Mouse (Mus musculus): Measurements from ENCODE around the gene Efcab2. TPM values are rescaled to one million over a fixed set of nuclear protein-coding genes. Genes with fewer than 3 reads are reported as not detected.

The Efcab2 gene
- total RNA-seq, 2 experiments from 2014 or later, result 9.6 to 10.0 TPM

DNA sequence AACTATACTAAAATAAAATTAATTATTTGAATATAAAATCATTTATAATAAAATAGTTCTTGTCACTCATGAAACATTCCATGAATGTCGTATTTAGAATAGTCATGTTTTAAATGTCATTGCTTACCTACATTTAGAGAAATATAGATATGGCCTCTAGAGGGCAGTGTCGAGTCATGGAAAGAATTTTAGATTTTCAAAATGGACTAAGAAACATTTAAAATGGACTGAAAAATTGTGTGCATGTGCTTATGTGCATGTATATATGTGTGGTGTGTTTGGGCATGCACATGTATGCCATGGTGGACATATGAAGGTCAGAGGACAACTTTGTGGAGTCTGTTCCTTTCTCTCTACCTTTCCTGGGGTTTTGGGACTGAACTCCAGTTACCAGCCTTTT is 62.4 kb downstream of the Efcab2 start:
- peak in 1 of 2 experiments; percentile 65 for DNase-seq (ENCODE audit: low spot score in 2 of 2)

DNA sequence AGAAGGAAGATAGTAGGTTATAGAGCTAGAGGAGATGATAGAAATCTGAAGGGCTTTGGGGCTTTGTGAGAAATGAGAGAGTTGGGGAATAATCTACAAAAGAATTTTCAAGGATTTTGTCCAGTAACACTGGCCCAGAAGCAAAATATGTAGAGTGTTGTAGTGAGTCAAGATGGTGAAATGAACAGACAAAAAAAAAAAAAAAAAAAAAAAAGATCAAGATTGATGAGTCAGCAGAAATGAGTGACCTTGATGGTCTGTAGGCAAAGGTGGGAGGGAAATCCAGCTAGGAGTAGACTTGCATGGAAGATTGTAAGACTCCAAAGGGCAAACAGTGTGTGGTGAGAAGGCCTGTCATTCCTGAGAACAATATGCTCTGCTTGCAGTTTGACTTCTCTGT is 78.0 kb downstream of the Efcab2 start:
- DNase-seq (ENCODE audit: low spot score in 2 of 2), result no peak

GRCm38 (mm10) chr1:178485138-178485867 is 79.4 kb downstream of the Efcab2 start:
- DNase-seq (ENCODE audit: low spot score in 2 of 2), result no peak

DNA sequence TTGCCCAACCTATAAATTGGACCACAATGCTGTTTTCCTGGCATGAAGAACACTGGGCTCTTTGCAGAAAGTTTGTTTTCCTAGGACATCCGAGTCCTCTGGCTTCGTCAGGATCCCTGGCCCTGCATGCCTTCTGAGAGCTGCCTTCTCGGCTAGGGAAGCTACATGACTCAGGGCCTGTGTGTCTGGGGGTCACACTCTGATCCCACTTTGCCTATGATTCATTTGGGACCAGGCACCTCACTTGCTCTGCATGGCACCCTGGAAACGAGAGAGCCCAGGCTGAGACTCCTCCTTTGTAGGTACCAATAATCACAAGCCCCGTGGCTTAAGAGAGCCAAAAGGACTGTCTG is 80.0 kb downstream of the Efcab2 start:
- no peak for DNase-seq (ENCODE audit: low spot score in 2 of 2)

DNA sequence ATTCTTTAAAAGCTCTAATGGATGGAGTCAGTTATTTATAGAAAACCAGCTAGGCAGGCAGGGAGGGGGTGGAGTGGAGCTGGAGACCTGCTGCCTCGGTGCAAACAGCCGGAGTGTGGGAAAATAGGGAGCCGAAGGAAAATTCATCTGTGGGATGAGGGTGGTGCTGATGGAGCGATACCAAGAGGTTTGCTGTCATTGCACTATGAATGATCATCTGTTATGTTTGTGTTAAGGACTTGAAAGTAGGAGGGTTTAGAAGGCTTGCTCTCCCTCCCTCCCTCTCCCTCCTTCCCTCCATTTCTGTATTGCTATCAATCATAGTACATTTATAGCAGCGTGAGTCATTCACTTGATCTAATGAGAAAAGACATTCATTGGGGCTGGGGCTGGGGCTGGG is 80.9 kb downstream of the Efcab2 start:
- DNase-seq (ENCODE audit: low spot score in 2 of 2), result peak; percentile 72 to 79

DNA sequence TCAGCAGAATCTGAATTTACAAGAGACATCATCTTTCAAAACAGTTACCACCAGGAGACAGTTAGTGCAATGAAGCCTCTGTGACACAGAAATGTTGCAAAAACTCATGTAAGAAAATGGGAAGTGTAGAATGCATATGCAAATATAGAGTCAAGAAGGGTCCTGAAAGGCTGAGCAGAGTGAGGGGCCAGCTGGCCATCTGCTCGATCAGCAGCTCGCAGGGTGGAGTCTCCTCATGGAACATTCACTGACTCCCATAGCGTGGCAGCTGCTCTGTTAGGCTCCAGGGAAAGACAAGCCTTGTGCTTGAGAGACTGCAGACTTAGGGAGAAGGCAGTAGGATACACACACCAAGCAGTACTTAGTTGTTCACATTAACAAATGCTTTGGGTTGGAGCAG is 83.2 kb downstream of the Efcab2 start:
- peak; percentile 9 to 24 for DNase-seq (ENCODE audit: low spot score in 2 of 2)

DNA sequence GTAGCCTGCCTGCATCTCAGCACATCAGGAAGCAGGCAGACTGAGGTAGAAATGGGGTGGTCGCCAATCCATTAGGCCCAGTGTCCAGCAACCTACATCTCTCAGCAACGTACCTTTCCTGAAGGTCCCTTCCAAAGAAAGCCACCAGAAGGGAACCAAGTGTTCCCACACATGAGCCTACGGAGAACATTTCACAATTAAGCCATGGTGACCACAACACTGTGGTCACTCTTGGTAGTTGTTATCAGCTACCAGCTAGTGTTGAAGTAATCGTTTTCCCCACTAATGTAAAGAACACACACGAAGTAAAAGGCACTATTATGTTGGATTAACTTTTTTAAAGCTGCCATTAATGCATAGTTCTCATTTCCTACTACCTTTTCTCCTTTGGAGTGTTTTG is 85.8 kb downstream of the Efcab2 start:
- DNase-seq (ENCODE audit: low spot score in 2 of 2), result no peak

DNA sequence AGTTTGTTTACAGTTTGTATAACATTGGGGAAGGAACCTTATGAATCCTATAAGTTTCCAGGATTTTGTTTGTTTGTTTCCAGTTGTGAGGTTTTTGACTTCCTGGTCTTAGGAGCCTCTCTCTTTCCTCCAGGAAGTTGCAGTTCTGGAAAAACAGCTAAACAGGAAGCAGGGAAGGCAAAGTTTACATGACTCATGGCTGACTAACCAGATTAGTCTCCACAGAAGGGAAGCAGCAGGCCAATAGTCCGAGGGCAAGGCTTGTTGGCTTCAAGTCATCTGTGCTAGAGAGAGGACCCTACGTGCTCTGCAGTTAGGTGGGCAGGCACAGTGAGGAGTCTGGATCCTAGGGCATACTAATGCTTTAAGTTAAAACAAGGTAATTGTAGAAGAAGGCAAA is 86.6 kb downstream of the Efcab2 start:
- DNase-seq (ENCODE audit: low spot score in 2 of 2), result no peak

GRCm38 (mm10) chr1:178496186-178496585 is 90.3 kb downstream of the Efcab2 start:
- no peak for DNase-seq (ENCODE audit: low spot score in 2 of 2)

DNA sequence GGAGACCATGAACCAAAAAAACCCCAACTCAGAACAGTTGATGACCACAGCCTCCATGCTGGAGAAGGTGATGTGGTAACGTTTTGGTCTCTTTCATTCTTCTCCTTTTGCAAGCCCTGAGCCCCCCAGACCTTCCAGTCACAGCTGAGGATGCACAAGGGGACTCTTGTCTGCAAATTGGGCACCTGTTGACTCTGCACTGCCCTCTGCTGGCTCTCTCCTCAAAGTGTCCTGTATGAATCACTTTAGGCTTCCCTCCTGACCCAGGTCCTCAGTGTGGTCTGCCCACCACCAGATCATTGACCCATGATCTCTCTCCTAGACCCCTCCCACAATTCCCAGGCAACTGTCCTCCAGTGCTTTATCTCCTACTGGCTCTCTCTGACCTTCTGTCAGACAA is 91.0 kb downstream of the Efcab2 start:
- DNase-seq (ENCODE audit: low spot score in 2 of 2), result peak in 1 of 2 experiments; percentile 47

- DNase-seq (ENCODE audit: low spot score in 2 of 2), result no peak
Measured at GRCm38 (mm10) chr1:178506938-178507337, 101.1 kb downstream of the Efcab2 start.

- no peak for DNase-seq (ENCODE audit: low spot score in 2 of 2)
Measured at GRCm38 (mm10) chr1:178512323-178513031, 106.6 kb downstream of the Efcab2 start.

DNA sequence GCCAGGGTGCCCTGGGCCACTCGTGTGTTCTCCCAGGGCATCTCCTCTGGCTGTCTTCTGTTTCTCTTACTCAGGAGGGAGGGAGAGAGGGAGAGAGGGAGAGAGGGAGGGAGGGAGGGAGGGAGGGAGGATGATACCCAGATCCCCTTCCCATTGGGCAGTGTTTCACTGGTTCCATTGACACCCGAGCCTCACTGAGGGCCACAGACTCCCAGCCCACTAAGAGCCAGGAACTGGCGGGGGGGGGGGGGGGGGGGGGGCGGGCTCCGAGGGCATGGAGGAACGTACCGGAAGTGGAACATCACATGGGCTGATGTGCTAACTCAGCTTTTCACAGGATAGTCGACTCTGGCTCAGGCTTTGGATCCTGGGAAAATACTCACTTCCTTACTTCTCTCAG is 108.1 kb downstream of the Efcab2 start:
- no peak for DNase-seq (ENCODE audit: low spot score in 2 of 2)

- DNase-seq (ENCODE audit: low spot score in 2 of 2), result no peak
Measured at GRCm38 (mm10) chr1:178515839-178516238, 110.0 kb downstream of the Efcab2 start.

DNA sequence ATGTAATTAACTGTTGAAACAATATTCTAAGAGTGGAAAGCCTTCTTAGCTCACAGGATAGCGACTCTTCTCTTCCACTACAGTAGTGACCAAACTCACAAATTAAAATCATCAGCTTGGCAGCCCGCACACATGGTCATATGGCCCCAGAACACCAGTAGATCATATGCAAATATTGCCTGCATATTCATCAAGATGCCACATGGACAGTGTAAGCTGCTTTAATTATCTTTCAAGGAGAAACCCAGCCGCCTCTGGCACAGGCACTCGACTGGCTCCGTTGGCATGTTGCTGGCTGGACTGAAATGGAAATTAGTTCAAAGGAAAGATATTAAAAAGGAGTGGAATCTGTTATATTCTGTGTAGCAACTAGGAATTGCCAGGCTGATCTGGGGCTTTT is 116.5 kb downstream of the Efcab2 start:
- no peak for DNase-seq (ENCODE audit: low spot score in 2 of 2)

DNA sequence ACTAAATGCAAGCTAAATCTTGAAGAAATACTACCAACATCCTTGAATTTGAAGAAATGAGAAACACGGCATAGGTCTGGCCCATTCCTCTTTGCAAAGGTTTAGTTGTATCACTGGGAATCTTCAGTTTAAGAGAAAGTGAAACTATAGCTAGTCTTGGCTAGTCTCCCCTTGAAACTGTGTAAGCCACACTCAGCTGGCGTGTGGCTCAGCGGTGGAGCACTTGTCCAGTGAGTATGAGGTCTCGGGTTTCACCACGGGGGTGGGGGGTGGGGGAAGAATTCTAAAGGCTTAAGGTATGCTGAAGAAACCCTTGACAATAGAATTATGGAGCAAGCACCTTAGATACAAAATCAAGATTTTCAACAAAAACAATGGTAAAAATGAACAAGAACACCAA is 117.3 kb downstream of the Efcab2 start:
- DNase-seq (ENCODE audit: low spot score in 2 of 2), result no peak

DNA sequence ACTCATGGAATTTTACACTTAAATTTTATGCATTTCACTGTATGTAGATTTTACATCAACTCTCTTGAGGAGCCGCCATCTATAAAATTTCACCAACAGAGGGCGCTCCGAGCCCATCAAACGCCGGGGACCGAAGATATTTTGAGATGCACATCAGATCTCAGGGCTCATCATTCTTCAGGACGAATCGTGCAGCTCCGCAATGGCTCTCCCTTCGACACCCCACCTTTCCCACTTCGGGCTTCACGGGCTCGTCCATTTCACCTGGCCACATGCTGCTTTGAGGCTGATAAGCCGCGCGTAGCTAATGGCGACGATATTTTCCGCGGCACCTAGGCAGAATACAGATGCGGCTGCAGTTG is 121.3 kb downstream of the Efcab2 start:
- peak; percentile 70 to 85 for DNase-seq (ENCODE audit: low spot score in 2 of 2)

GRCm38 (mm10) chr1:178527547-178528361 is 121.9 kb downstream of the Efcab2 start:
- DNase-seq (ENCODE audit: low spot score in 2 of 2), result peak; percentile 23 to 42

DNA sequence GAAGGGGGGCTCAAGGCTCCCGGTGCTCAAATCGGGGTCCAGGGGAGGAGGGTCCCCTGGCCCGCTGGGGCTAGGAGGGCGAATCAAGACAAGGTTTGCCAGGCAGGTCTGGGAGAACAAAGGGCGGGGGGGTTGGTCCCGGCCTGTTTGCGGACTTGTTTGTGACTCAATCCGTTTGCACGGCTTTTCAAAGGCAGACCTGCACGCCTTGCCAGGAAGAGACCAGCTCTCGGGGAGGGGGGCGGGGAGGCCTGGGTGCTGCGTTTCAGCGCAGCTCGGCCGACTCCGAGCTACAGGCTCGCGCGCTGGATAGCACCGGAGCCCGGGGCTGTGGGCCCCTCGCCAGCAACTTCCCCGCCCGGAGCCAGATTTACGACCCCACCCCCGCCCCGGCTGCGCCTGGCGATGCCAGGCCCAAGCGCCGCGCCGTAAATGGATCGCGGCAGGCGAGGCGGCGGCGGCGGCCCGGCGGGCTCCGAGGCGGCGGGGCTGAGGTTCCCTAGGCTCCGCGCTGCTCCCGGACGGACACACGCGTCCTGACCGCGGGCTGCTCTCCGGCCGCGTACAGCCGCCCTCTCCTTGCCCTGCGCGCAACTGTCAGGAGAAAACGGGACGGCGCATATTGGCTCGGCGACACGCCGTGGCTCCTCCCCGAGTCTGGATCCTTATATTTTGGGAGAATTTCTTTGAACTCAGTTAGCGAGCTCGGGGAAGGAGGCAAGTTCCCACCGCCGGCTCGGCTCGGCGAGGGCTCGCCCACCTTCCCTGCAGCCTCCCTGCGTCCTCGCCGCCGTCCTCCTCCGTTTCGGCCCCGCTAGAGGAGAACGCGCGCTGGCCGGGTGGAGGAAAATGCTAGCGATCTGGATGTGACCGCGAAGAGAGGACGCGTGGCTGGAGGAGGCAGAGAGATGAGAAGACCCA is 122.8 kb downstream of the Efcab2 start, which contains the start of gene Kif26b:
Kif26b (plus strand) TSS at position 695 of the 921 bp plus-strand sequence.
- peak; percentile 53 to 66 for DNase-seq (ENCODE audit: low spot score in 2 of 2)

- DNase-seq (ENCODE audit: low spot score in 2 of 2), result peak in 1 of 2 experiments; percentile 35
Measured at GRCm38 (mm10) chr1:178529512-178530300, 123.8 kb downstream of the Efcab2 start.
